Mouse (Mus musculus) kidney, postnatal 0 days (tissue): ENCODE measurements around the gene Fibcd1. TPM values are rescaled to one million over a fixed set of nuclear protein-coding genes. Genes with fewer than 3 reads are reported as not detected.

Experiments used
- ATAC-seq: fragments of 200-750 bp; cut with Nextera tagmentation; replicated peaks from 2 replicates; pipeline ENCODE4 v1.8.0; 2017; ENCODE audit warnings: low read depth, moderate number of reproducible peaks, moderate TSS enrichment, moderate library complexity; ENCODE audit not compliant: low FRiP score
- DNase-seq: peaks from one replicate; pipeline ENCODE4 v3.0.0-alpha.2; 2016; ENCODE audit warnings: low spot score
- H3K27ac ChIP-seq: fragments of 300-500 bp; sonication (generic); 2 replicates; pipeline ENCODE4 v1.5.1; 2014; ENCODE audit warnings: mild to moderate bottlenecking
- H3K27me3 ChIP-seq: fragments of 300-500 bp; sonication (generic); 2 replicates; pipeline ENCODE4 v1.6.1; 2014; ENCODE audit warnings: low read length, mixed read lengths; ENCODE audit not compliant: insufficient read depth
- H3K36me3 ChIP-seq: fragments of 300-500 bp; sonication (generic); 2 replicates; pipeline ENCODE4 v1.6.1; 2014; ENCODE audit warnings: low read length, mixed read lengths; ENCODE audit not compliant: insufficient read depth
- H3K4me1 ChIP-seq: fragments of 300-500 bp; sonication (generic); replicated peaks from 2 replicates; pipeline ENCODE4 v1.6.1; 2014; ENCODE audit warnings: antibody characterized with exemption, low read length, mixed read lengths; ENCODE audit not compliant: insufficient read depth
- H3K4me2 ChIP-seq: fragments of 300-500 bp; sonication (generic); 2 replicates; pipeline ENCODE4 v1.6.1; 2014; ENCODE audit warnings: mild to moderate bottlenecking, low read length, moderate library complexity, mixed read lengths
- H3K4me3 ChIP-seq: fragments of 300-500 bp; sonication (generic); replicated peaks from 2 replicates; pipeline ENCODE4 v1.5.1; 2014; ENCODE audit warnings: low read depth, low read length
- H3K9ac ChIP-seq: fragments of 300-500 bp; sonication (generic); 2 replicates; pipeline ENCODE4 v1.6.1; 2014; ENCODE audit warnings: low read depth, low read length
- H3K9me3 ChIP-seq: fragments of 300-500 bp; sonication (generic); replicated peaks from 2 replicates; pipeline ENCODE4 v1.6.1; 2016; ENCODE audit warnings: low read length, inconsistent platforms, mixed read lengths
- CTCF ChIP-seq: IDR thresholded peaks from 2 replicates; pipeline ENCODE4 v1.5.1; 2016; ENCODE audit warnings: antibody characterized with exemption, low read depth, mild to moderate bottlenecking, moderate library complexity
- WGBS: fragments of 180-500 bp; shearing (Covaris S2); extraction: QIAGEN DNeasy Blood & Tissue Kit; methylation state at CpG from one replicate; pipeline ENCODE4 v1.1.7; 2014; 5-methylcytosine and 5-hydroxymethylcytosine counted together
- polyA plus RNA-seq: library from polyadenylated mRNA; unstranded; fragments of >200 nt; fragmentation: Nextera tagmentation; extraction: Ambion mirVana; gene quantifications from 2 replicates; pipeline ENCODE4 v1.2.1, GENCODE M21; 2015

Fibcd1 gene
- polyA plus RNA-seq, 1 experiment from 2014 or later, result 0.75 TPM

- Histone ChIP-seq H3K27me3 (0 out of 2 replicates have a peak, but pooled peaks cover 5% of the 10 kb centered on the region), H3K9ac (no peak overlapping the region), H3K9me3 (no peaks in the 10 kb centered on the region), H3K27ac (no peak overlapping the region), H3K4me1 (no peaks in the 10 kb centered on the region; the same call in 1 of the 2 replicates), H3K36me3 (no peaks in the 10 kb centered on the region), H3K4me3 (no peak overlapping the region), H3K4me2 (peak overlapping the region; percentile 35)
- no peak for ATAC-seq
- no peak for TF ChIP-seq CTCF
- DNase-seq, result no peak
- 21% methylated on average over 39 of the region's 39 CpGs for WGBS
Observed at GRCm38 (mm10) chr2:31822524-31823371, 23.1 kb downstream of the Fibcd1 start.

GRCm38 (mm10) chr2:31815367-31815766 lies 30.4 kb downstream of the Fibcd1 start:
- ATAC-seq, result peak; percentile 50; the same call in 1 of the 2 replicates
- 27% methylated on average over 5 of the region's 5 CpGs for WGBS
- peak; percentile 88 for TF ChIP-seq CTCF

DNA sequence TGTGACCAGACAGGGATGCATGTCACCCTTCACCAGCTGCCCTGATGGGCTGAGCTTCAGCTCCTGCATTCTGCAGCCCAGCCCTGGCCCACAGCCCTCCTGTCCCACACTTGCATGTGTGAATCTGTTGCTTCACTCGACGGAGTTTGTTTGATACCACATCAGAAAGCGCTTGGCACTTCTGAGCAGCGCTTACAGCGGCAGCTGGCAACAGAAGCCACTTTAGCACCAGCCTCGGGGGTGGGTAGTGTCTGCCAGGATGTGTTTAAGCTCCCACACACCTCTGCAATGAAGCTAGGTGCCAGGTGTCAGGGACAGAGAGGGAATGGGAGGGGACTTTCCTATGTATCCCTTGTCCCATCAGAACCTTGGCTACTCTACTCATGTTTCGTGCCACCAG lies 31.1 kb downstream of the Fibcd1 start:
- no peaks in the 10 kb centered on the region for H3K9me3 ChIP-seq
- no peak for TF ChIP-seq CTCF
- 68% methylated on average over 7 of the region's 7 CpGs for WGBS

More at GRCm38 (mm10) chr2:31815367-31815766, 30.4 kb downstream of the Fibcd1 start:
- no peaks in the 10 kb centered on the region for H3K27me3 ChIP-seq
- H3K27ac ChIP-seq, result no peak overlapping the region
- no peak overlapping the region for H3K4me3 ChIP-seq
- no peaks in the 10 kb centered on the region for H3K36me3 ChIP-seq
- peaks cover 1% of the 10 kb centered on the region; the same call in 1 of the 2 replicates for H3K4me1 ChIP-seq
- peak; percentile 77 for DNase-seq
- H3K9me3 ChIP-seq, result no peaks in the 10 kb centered on the region
- no peak overlapping the region for H3K4me2 ChIP-seq
- no peak overlapping the region for H3K9ac ChIP-seq

GRCm38 (mm10) chr2:31813641-31814040 lies 32.2 kb downstream of the Fibcd1 start:
- Histone ChIP-seq H3K36me3 (no peaks in the 10 kb centered on the region), H3K4me1 (peaks cover 9% of the 10 kb centered on the region), H3K27me3 (no peaks in the 10 kb centered on the region), H3K9me3 (no peaks in the 10 kb centered on the region), H3K9ac (no peak overlapping the region), H3K4me2 (no peak overlapping the region), H3K4me3 (no peak overlapping the region), H3K27ac (no peak overlapping the region)
- WGBS, result 86% methylated on average over 4 of the region's 4 CpGs
- no peak for TF ChIP-seq CTCF
- ATAC-seq (no peak), DNase-seq (no peak)

More for the DNA sequence above, 31.1 kb downstream of the Fibcd1 start:
- no peak for ATAC-seq
- no peak overlapping the region for H3K9ac ChIP-seq
- no peak overlapping the region for H3K27ac ChIP-seq
- no peak for DNase-seq
- H3K4me2 ChIP-seq, result no peak overlapping the region
- H3K4me3 ChIP-seq, result no peak overlapping the region
- peaks cover 6% of the 10 kb centered on the region; the same call in 1 of the 2 replicates for H3K4me1 ChIP-seq
- H3K27me3 ChIP-seq, result no peaks in the 10 kb centered on the region
- H3K36me3 ChIP-seq, result no peaks in the 10 kb centered on the region

DNA sequence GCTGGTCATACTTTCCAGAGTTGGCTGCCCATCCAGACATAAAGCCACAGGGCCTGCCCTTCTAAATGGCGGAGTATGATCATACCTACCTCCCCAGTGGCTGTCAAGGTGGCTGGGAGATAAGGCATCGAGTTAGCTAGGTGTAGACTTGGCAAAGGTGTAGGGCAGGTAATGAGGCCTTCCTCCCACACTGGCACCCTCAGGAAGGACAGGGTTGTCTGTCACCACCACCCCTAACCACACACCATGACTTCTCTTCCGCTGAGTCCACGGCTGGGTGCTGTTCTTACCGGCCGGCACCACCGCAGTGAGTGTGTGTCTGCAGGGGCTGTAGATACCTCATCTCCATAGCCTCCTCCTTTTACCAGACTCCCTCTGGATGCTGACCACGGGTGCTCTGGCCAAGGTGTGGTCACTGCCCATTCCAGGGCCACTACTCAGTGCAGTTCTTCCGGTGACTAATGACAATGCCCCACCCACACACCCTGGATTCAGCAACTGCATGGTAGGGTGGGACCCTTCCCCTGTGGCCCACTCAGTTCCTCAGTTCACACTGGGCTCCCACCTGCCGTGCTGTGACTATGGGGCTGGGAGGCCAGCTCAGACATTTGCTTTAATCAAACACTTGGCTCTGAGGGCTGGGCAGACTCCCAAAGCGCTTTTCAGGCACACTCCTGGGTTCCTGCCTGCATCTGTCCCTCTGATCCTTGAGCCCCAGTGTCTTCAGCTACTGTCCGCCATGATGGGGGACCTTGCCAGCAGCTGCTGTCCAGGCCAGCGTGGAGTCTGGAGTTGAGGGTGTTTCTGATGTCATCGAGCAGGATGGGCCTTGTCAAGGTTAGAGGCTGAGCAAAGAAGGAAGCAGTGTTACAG lies 34.5 kb downstream of the Fibcd1 start:
- Histone ChIP-seq H3K27me3 (no peaks in the 10 kb centered on the region), H3K9ac (no peak overlapping the region), H3K4me3 (no peak overlapping the region), H3K4me2 (no peak overlapping the region), H3K9me3 (no peaks in the 10 kb centered on the region), H3K36me3 (no peaks in the 10 kb centered on the region), H3K4me1 (peaks cover 12% of the 10 kb centered on the region), H3K27ac (no peak overlapping the region)
- no peak for ATAC-seq
- DNase-seq, result no peak
- 83% methylated on average over 14 of the region's 14 CpGs for WGBS
- no peak for TF ChIP-seq CTCF

GRCm38 (mm10) chr2:31810444-31810843 lies 35.4 kb downstream of the Fibcd1 start, which contains the start of gene Qrfp:
Qrfp (minus strand) TSS chr2:31810580.
- no peak within 1 kb of the TSS for H3K9ac ChIP-seq
- no peak within 1 kb of the TSS for H3K4me2 ChIP-seq
- no peak within 1 kb of the TSS for H3K4me3 ChIP-seq
- 50% methylated on average over 12 of the region's 12 CpGs for WGBS
- DNase-seq (no peak), ATAC-seq (no peak)
- no peaks in the 10 kb centered on the region for H3K27me3 ChIP-seq
- H3K4me1 ChIP-seq, result peaks cover 12% of the 10 kb centered on the region
- H3K36me3 ChIP-seq, result 0 out of 2 replicates have a peak, but pooled peaks cover 4% of the 10 kb centered on the region
- no peak for TF ChIP-seq CTCF
- no peaks in the 10 kb centered on the region for H3K9me3 ChIP-seq
- no peak within 1 kb of the TSS for H3K27ac ChIP-seq
